Mouse (Mus musculus): ENCODE measurements around the gene Olfr1411.

- TF ChIP-seq POLR2A (IDR thresholded peaks at IDR 0.05; ENCODE audit: borderline replicate concordance, low read depth, low read length) (no peak), CTCF (IDR thresholded peaks at IDR 0.05; ENCODE audit: low read depth, low read length) (no peak)
Observed at GRCm38 (mm10) chr1:92618360-92618759, 24.1 kb downstream of the Olfr1411 start.

All from bone marrow macrophage, adult 2 months (primary cell).